Mouse (Mus musculus) hindbrain, postnatal 0 days (tissue): ENCODE measurements around the gene Baz2b. TPM values are rescaled to one million over a fixed set of nuclear protein-coding genes. Genes with fewer than 3 reads are reported as not detected.
A peak's percentile ranks its signal among the peaks of the same experiment; 100 is the strongest.

ENCODE experiments used
- ATAC-seq: fragments of 200-750 bp; cut with Nextera tagmentation; 2 replicates; pipeline ENCODE4 v1.8.0; 2017; ENCODE audit warnings: mild to moderate bottlenecking, moderate TSS enrichment, moderate library complexity
- DNase-seq: peaks from one replicate; pipeline ENCODE4 v3.0.0-alpha.2; 2015; ENCODE audit warnings: low spot score
- H3K27ac ChIP-seq: fragments of 300-500 bp; sonication (generic); 2 replicates; pipeline ENCODE4 v1.5.1; 2014; ENCODE audit warnings: mild to moderate bottlenecking
- H3K27me3 ChIP-seq: fragments of 300-500 bp; sonication (generic); 2 replicates; pipeline ENCODE4 v1.6.1; 2014; ENCODE audit warnings: low read length, mixed read lengths; ENCODE audit not compliant: insufficient read depth
- H3K36me3 ChIP-seq: fragments of 300-500 bp; sonication (generic); 2 replicates; pipeline ENCODE4 v1.6.1; 2014; ENCODE audit warnings: low read length, mixed read lengths; ENCODE audit not compliant: insufficient read depth
- H3K4me1 ChIP-seq: fragments of 300-500 bp; sonication (generic); 2 replicates; pipeline ENCODE4 v1.6.1; 2014; ENCODE audit warnings: antibody characterized with exemption, low read length, mixed read lengths; ENCODE audit not compliant: insufficient read depth
- H3K4me2 ChIP-seq: fragments of 300-500 bp; sonication (generic); 2 replicates; pipeline ENCODE4 v1.6.1; 2014; ENCODE audit warnings: low read depth, mild to moderate bottlenecking, low read length, moderate library complexity, mixed read lengths
- H3K4me3 ChIP-seq: fragments of 300-500 bp; sonication (generic); 2 replicates; pipeline ENCODE4 v1.5.1; 2014; ENCODE audit warnings: low read length
- H3K9ac ChIP-seq: fragments of 300-500 bp; sonication (generic); replicated peaks from 2 replicates; pipeline ENCODE4 v1.6.1; 2014; ENCODE audit warnings: mild to moderate bottlenecking, low read length, moderate library complexity, mixed read lengths
- H3K9me3 ChIP-seq: fragments of 300-500 bp; sonication (generic); 2 replicates; pipeline ENCODE4 v1.6.1; 2016; ENCODE audit warnings: low read length, mixed read lengths
- CTCF ChIP-seq: IDR thresholded peaks from 2 replicates; pipeline ENCODE4 v1.5.1; 2016; ENCODE audit warnings: antibody characterized with exemption, control low read depth, low read depth
- WGBS: fragments of 180-500 bp; shearing (Covaris S2); extraction: QIAGEN DNeasy Blood & Tissue Kit; methylation state at CpG from one replicate; pipeline ENCODE4 v1.1.7; 2014; 5-methylcytosine and 5-hydroxymethylcytosine counted together
- polyA plus RNA-seq: library from polyadenylated mRNA; unstranded; fragments of >200 nt; fragmentation: Nextera tagmentation; extraction: Ambion mirVana; gene quantifications from 2 replicates; pipeline ENCODE4 v1.2.1, GENCODE M21; 2015
- total RNA-seq: library from RNA; depleted of rRNA; stranded (reverse); fragments of >200 nt; gene quantifications from 2 replicates; pipeline ENCODE4 v1.2.3, GENCODE M21; 2014

The Baz2b gene
- total and polyA plus RNA-seq, 2 experiments from 2014 or later = 62.3 to 71.3 TPM

DNA sequence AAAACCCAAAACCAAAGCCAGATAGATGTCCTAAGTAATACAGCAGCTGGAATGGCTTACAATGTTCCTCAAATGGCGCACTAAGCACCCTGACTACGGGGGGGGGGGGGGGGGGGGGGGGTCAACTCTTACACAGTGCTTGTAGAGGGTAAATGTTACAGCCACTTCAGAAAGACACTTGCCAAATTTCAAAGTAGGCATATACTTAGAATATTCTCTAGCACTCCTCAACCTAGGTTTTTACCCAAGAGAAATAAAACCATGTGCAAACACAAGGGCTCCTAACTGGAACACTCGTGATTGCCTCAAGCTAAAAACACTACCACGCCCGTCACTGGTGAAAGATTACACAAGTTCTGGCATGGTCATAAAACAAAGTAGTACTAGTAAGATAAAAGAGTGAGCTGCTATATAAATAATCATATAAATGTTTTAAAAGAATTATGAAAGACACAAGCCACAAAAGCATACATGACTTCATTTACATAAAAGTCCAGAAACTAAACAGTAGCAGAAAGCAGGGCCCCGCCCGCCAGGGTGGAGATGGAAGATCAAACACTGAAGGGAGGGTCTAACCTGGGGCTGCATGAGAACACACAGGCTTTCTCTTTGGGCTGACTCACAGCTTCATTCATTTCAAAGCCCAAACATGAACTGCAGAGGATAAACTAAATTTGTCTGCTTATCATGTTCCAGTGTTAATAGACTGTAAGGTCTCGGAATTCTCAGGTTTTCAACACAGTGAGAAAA lies 212.0 kb downstream of the Baz2b start:
- DNase-seq (no peak), ATAC-seq (no peak)
- Histone ChIP-seq H3K4me3 (no peak overlapping the region), H3K4me2 (no peak overlapping the region), H3K36me3 (no peaks in the 10 kb centered on the region), H3K9ac (no peak overlapping the region), H3K27me3 (no peaks in the 10 kb centered on the region), H3K9me3 (no peaks in the 10 kb centered on the region), H3K4me1 (no peaks in the 10 kb centered on the region), H3K27ac (no peak overlapping the region)
- no peak for TF ChIP-seq CTCF
- WGBS = 93% methylated on average over 7 of the region's 8 CpGs

- TF ChIP-seq CTCF = no peak
- no peaks in the 10 kb centered on the region for H3K27me3 ChIP-seq
Measured at GRCm38 (mm10) chr2:59996911-59997310, 212.7 kb downstream of the Baz2b start.

GRCm38 (mm10) chr2:59993190-59993535 lies 216.5 kb downstream of the Baz2b start:
- Histone ChIP-seq H3K27ac (peak overlapping the region; percentile 54; the same call in 1 of the 2 replicates), H3K4me1 (no peaks in the 10 kb centered on the region), H3K36me3 (no peaks in the 10 kb centered on the region), H3K4me2 (no peak overlapping the region), H3K4me3 (no peak overlapping the region), H3K9me3 (no peaks in the 10 kb centered on the region), H3K27me3 (no peaks in the 10 kb centered on the region), H3K9ac (no peak overlapping the region)
- WGBS = 63% methylated on average over 3 of the region's 3 CpGs
- ATAC-seq (no peak), DNase-seq (no peak)
- TF ChIP-seq CTCF = no peak

More at GRCm38 (mm10) chr2:59996911-59997310, 212.7 kb downstream of the Baz2b start:
- Histone ChIP-seq H3K9ac (no peak overlapping the region), H3K36me3 (no peaks in the 10 kb centered on the region), H3K4me3 (no peak overlapping the region), H3K4me2 (no peak overlapping the region), H3K9me3 (no peaks in the 10 kb centered on the region), H3K4me1 (no peaks in the 10 kb centered on the region), H3K27ac (no peak overlapping the region)
- WGBS = 87% methylated on average over 5 of the region's 5 CpGs
- no peak for DNase-seq
- no peak for ATAC-seq

DNA sequence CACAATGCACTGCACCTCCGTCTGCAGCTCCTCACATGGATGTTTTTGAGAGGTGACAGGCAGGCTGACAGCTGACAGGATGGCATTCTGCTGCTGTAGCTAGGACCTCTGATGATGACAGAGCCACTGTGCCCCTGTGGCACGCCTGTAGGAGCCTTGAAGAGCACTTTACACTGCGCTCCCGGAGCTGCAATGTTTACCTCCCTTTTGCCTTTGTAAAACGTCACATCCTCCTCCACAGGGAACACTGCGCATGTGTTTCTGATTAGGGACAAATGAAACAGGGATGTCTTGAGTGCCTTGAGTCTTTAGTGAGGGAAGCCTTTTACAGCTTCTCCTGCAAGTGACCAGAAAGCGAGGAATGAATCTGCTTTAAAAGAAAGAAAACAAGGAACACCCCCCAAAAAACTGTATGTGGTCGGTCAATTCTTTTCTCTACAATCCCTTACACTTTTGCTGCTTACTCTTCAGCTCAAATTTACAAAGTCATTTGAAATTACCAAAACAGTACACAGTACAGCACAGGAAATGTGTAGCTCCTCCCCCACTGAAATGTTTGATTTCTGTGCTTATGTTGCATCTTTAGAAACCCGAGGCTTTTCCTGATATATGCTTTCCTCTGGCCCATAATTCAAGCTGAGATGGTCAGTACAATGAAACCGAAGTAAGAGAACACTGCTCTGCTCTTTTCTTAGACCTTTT lies 217.0 kb downstream of the Baz2b start:
- Histone ChIP-seq H3K36me3 (no peaks in the 10 kb centered on the region), H3K9ac (no peak overlapping the region), H3K27me3 (no peaks in the 10 kb centered on the region), H3K4me2 (no peak overlapping the region), H3K4me1 (no peaks in the 10 kb centered on the region), H3K9me3 (no peaks in the 10 kb centered on the region), H3K27ac (peak overlapping the region; percentile 54; the same call in 1 of the 2 replicates), H3K4me3 (no peak overlapping the region)
- ATAC-seq (no peak), DNase-seq (peak; percentile 23)
- WGBS = 60% methylated on average over 10 of the region's 10 CpGs
- TF ChIP-seq CTCF = no peak

DNA sequence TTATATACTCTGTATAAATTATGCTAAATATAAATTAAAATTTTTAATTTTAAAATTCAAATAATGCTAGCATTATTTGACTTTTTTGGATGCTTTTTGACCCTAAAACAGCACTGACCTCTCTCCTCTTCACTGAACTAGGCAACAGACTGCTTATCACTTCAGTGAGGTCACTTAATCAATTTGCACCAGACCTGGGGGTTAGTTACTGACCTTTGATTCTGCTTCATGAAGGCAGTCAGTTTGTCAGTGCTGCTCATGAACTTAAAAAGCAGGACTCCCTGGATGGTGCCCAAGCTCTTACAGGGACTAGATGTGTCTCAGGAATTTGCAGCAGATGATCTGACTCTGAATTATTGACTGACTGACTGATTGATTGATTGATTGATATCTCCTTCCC lies 217.9 kb downstream of the Baz2b start:
- no peak overlapping the region for H3K4me3 ChIP-seq
- H3K27ac ChIP-seq = no peak overlapping the region
- no peaks in the 10 kb centered on the region for H3K36me3 ChIP-seq
- ATAC-seq (no peak), DNase-seq (no peak)
- TF ChIP-seq CTCF = no peak
- no peaks in the 10 kb centered on the region for H3K9me3 ChIP-seq
- no peak overlapping the region for H3K9ac ChIP-seq
- H3K4me2 ChIP-seq = no peak overlapping the region
- no peaks in the 10 kb centered on the region for H3K4me1 ChIP-seq
- no peaks in the 10 kb centered on the region for H3K27me3 ChIP-seq

- Histone ChIP-seq H3K9ac (no peak overlapping the region), H3K4me1 (no peaks in the 10 kb centered on the region), H3K27ac (no peak overlapping the region), H3K4me3 (no peak overlapping the region), H3K9me3 (no peaks in the 10 kb centered on the region), H3K36me3 (no peaks in the 10 kb centered on the region), H3K4me2 (no peak overlapping the region), H3K27me3 (no peaks in the 10 kb centered on the region)
- no peak for TF ChIP-seq CTCF
- ATAC-seq = no peak
- no peak for DNase-seq
- WGBS = 73% methylated on average over 6 of the region's 6 CpGs
Measured at GRCm38 (mm10) chr2:59987521-59987920, 222.1 kb downstream of the Baz2b start.
